In the genomic region with DNA sequence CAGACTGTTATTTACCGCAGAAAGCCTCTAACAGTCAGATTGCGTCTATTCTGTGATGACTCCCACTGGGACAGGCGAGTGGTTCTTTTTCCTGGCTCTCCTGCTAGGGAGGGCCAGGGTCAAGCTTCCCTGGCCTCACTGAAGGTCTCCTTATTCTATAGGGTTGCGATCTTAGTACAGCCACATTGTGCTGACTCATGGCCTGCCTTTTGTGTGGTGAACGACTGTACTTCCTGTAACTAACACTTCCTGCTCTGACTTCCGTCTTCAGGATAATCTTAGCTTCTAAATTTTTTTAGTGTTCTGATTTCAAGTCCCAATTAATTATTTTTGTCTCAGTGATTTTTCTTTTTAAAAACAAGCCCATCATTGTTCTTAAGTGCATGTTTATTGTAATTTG, we compare ENCODE assay signal across 19 mouse cellular contexts.
DNase-seq lines count a peak whose midpoint lies in the region; TF ChIP-seq lines count a peak whose summit lies in the region.
"Had no signal": no experiment of that assay in that cellular context is flagged by ENCODE, and none has a peak within 500 bp of the region (broad histone marks: within the 10 kb centered on the region; RNA-seq: fewer than 3 reads in every experiment).

No protein-coding gene starts in this region.

- H3K27ac ChIP-seq in MEL (ENCODE audit: control insufficient read depth, low read depth, low read length): no peak overlapping the region
- H3K27ac ChIP-seq: embryonic facial prominence, embryonic 15.5 days; forebrain, embryonic 10.5 days; gastrocnemius, adult 2 months; heart, embryonic 15.5 days; layer of hippocampus, adult 2 months had no signal

- no peaks in the 10 kb centered on the region for H3K79me2 ChIP-seq in MEL (ENCODE audit: control insufficient read depth, insufficient read depth, low read length, poor library complexity)

- H3K9me3 ChIP-seq in MEL (replicated peaks; ENCODE audit: insufficient read depth, low read length): no peaks in the 10 kb centered on the region
- H3K9me3 ChIP-seq: embryonic facial prominence, embryonic 15.5 days; forebrain, embryonic 10.5 days; heart, embryonic 15.5 days had no signal

- no peak for TF ChIP-seq RAD21 in MEL (IDR thresholded peaks at IDR 0.05; ENCODE audit: low read depth, low read length)

- TF ChIP-seq EP300 in MEL (IDR thresholded peaks at IDR 0.05; ENCODE audit: low read depth in 1 of 2, low read length in 2 of 2): no peak

- intact Hi-C loops in left cerebral cortex, postnatal 36 days (cut with DNase I): no loop called here

- no peak overlapping the region for H3K4me3 ChIP-seq in MEL (ENCODE audit: control insufficient read depth in 1 of 2, insufficient read depth in 1 of 2, low read depth in 2 of 2, low read length in 2 of 2)
- H3K4me3 ChIP-seq: embryonic facial prominence, embryonic 15.5 days; forebrain, embryonic 10.5 days; gastrocnemius, adult 2 months; heart, embryonic 15.5 days; layer of hippocampus, adult 2 months had no signal

- H3K4me1 ChIP-seq in MEL (ENCODE audit: control insufficient read depth in 1 of 2, insufficient read depth in 2 of 2, low read length in 2 of 2): no peaks in the 10 kb centered on the region
- H3K4me1 ChIP-seq: embryonic facial prominence, embryonic 15.5 days; forebrain, embryonic 10.5 days; heart, embryonic 15.5 days had no signal

- TF ChIP-seq CTCF in MEL (IDR thresholded peaks at IDR 0.05 in 2 of 3, conservative IDR thresholded peaks at IDR 0.05 in 1 of 3; ENCODE audit: control insufficient read depth in 1 of 3, insufficient read depth in 1 of 3, low read depth in 2 of 3, low read length in 3 of 3, poor library complexity in 1 of 3, severe bottlenecking in 1 of 3): no peak

- DNase-seq in thymus, postnatal 14 days: peak; percentile 12
- no peak for DNase-seq in thymus, postnatal 10 days (ENCODE audit: low spot score in 2 of 2)
- peak; percentile 21 for DNase-seq in MEL (ENCODE audit: low read depth, low spot score)
- DNase-seq in induced T-regulatory cell, adult 2 months (ENCODE audit: low read depth): peak; percentile 22
- peak; percentile 27 for DNase-seq in splenic B cell, adult 2 months (ENCODE audit: low read depth, low spot score)
- DNase-seq in adrenal gland, postnatal 25 days: no peak
- DNase-seq in left cerebral cortex, postnatal 36 days (ENCODE audit: low spot score in 2 of 2): no peak
- no peak for DNase-seq in kidney, postnatal 25 days
- DNase-seq: adrenal gland, adult 8-10 months; cerebellum, adult 2 months; gastrocnemius, adult 2 months; heart, adult 18-20 months; lung, adult 2 months; lung, postnatal 4 days; midbrain, embryonic 14.5 days had no signal

- H3K27me3 ChIP-seq in MEL (ENCODE audit: control insufficient read depth in 1 of 2, insufficient read depth in 2 of 2, low read length in 2 of 2): no peaks in the 10 kb centered on the region
- H3K27me3 ChIP-seq in splenic B cell, adult 2 months (ENCODE audit: control insufficient read depth, insufficient read depth, low read length, poor library complexity, severe bottlenecking): no peaks in the 10 kb centered on the region
- H3K27me3 ChIP-seq: embryonic facial prominence, embryonic 15.5 days; heart, embryonic 15.5 days had no signal

- no peaks in the 10 kb centered on the region for H3K36me3 ChIP-seq in MEL (ENCODE audit: control insufficient read depth in 1 of 2, insufficient read depth in 2 of 2, low read length in 2 of 2)
- H3K36me3 ChIP-seq in splenic B cell, adult 2 months (ENCODE audit: control insufficient read depth, insufficient read depth, low read length, poor library complexity, severe bottlenecking): no peaks in the 10 kb centered on the region
- H3K36me3 ChIP-seq: embryonic facial prominence, embryonic 15.5 days; forebrain, embryonic 10.5 days; heart, embryonic 15.5 days had no signal

- no peak overlapping the region for H3K9ac ChIP-seq in MEL (ENCODE audit: control insufficient read depth, low read depth, low read length, poor library complexity, severe bottlenecking)
- H3K9ac ChIP-seq: embryonic facial prominence, embryonic 15.5 days; heart, embryonic 15.5 days had no signal

- TF ChIP-seq POLR2A in MEL (IDR thresholded peaks at IDR 0.05; ENCODE audit: control insufficient read depth in 1 of 2, insufficient read depth in 1 of 2, low read depth in 1 of 2, low read length in 2 of 2, poor library complexity in 1 of 2): no peak

TF ChIP-seq in MEL, 35 proteins besides CTCF, POLR2A, EP300 and RAD21:
- TF ChIP-seq ETS1 (IDR thresholded peaks at IDR 0.05; ENCODE audit: low read depth, low read length) (no peak), ZC3H11A (IDR thresholded peaks at IDR 0.05; ENCODE audit: low read depth, low read length) (no peak), E2F4 (IDR thresholded peaks at IDR 0.05; ENCODE audit: borderline replicate concordance, low read depth, low read length) (no peak), HCFC1 (IDR thresholded peaks at IDR 0.05; ENCODE audit: low read depth, low read length) (no peak), ZMIZ1 (IDR thresholded peaks at IDR 0.05; ENCODE audit: low read depth, low read length) (no peak), JUND (IDR thresholded peaks at IDR 0.05; ENCODE audit: low read depth, low read length) (no peak), SIN3A (IDR thresholded peaks at IDR 0.05; ENCODE audit: low read length) (no peak), GATA1 (IDR thresholded peaks at IDR 0.05; ENCODE audit: low read depth, low read length) (no peak), USF1 (IDR thresholded peaks at IDR 0.05; ENCODE audit: low read depth, low read length) (no peak), RCOR1 (IDR thresholded peaks at IDR 0.05; ENCODE audit: low read depth, low read length) (no peak), MEF2A (IDR thresholded peaks at IDR 0.05; ENCODE audit: extremely low read depth, insufficient replicate concordance, low read depth, low read length, poor library complexity, severe bottlenecking) (no peak), MAFK (IDR thresholded peaks at IDR 0.05; ENCODE audit: borderline replicate concordance, low read depth, low read length) (no peak), MYC (IDR thresholded peaks at IDR 0.05; ENCODE audit: low read depth, low read length) (no peak)

Comparison
In these comparisons a context has a peak if more than half of its experiments do, and no peak if none do; other contexts are left out.
1. DNase-seq: peak in thymus, postnatal 14 days (single experiment), MEL (single experiment), induced T-regulatory cell, adult 2 months (single experiment) and splenic B cell, adult 2 months (single experiment); none in thymus, postnatal 10 days (0 of 2), adrenal gland, postnatal 25 days (single experiment), left cerebral cortex, postnatal 36 days (0 of 2) and kidney, postnatal 25 days (0 of 2).